Mouse (Mus musculus): ENCODE measurements around the gene Cog5. TPM values are rescaled to one million over a fixed set of nuclear protein-coding genes. Genes with fewer than 3 reads are reported as not detected.
A peak's percentile ranks its signal among the peaks of the same experiment; 100 is the strongest.
"Not testable (repeated sequence)": the region's sequence is repeated elsewhere in the genome, so short reads cannot be mapped to it uniquely, and the experiment has no call there.

The Cog5 gene
- polyA plus RNA-seq (2011; ENCODE audit: insufficient read depth, insufficient read length, low replicate concordance, missing spikeins) = 6.0 and 25.0 TPM in 2 replicates

DNA sequence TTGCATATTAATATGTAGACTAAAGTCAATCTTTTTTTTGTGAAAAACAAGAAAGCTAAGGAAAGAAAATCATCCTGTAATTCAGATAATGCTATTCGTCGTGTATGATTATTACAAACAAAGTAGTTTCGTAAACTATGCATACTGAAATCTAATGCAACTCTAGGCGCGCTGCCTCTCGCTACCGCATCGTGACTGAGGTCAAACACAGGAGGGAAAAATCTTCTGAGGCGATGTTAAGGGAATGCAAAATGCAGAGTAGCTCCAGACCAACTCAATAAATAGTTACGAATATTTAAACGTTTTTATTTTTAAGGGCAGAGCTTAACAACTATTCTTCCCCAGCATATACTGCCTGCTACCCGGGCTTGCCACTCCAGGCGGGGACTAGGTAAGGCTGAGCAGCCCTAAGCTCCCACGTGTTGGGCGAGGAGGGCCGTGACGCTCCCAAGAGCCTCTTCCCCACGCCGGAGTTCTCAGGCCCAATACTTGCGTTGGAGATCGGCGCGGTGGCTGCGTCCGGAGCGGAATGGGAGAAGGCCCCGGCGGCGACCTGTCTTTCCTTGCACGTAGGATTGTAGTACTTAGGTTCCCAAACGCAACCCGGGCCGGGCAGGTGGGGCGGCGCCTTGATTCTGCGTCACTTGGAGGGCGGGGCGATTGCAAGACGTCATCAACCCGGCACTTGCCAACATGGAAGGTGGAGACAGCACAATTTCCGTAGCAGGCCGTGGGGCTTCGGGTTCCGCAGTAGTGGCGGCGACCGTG, at the start of gene Cog5, which contains the start of gene Dus4l:
Gene Cog5 (plus strand): TSS at position 673 of the 768 bp plus-strand sequence.
Gene Dus4l (minus strand): TSS at position 630 of the 768 bp plus-strand sequence.
- 0% methylated on average over 47 of the region's 47 CpGs for WGBS
- no peak for TF ChIP-seq CTCF (IDR thresholded peaks at IDR 0.05; ENCODE audit: control insufficient read depth, insufficient read depth, low read length)
- TF ChIP-seq POLR2A (IDR thresholded peaks at IDR 0.05; ENCODE audit: borderline replicate concordance, control insufficient read depth, low read depth, low read length) = peak; percentile 73; the same call in 1 of the 2 replicates
- no peaks in the 10 kb centered on the region; the same call in 1 of the 2 replicates for H3K4me1 ChIP-seq (ENCODE audit: control insufficient read depth, insufficient read depth, low read length)
- peak within 1 kb of the TSS; percentile 100 for H3K4me3 ChIP-seq (replicated peaks; ENCODE audit: control insufficient read depth, low read depth, low read length)
- H3K27ac ChIP-seq (ENCODE audit: control insufficient read depth, insufficient read depth, low read depth, low read length, poor library complexity) = peak within 1 kb of the TSS; percentile 77

DNA sequence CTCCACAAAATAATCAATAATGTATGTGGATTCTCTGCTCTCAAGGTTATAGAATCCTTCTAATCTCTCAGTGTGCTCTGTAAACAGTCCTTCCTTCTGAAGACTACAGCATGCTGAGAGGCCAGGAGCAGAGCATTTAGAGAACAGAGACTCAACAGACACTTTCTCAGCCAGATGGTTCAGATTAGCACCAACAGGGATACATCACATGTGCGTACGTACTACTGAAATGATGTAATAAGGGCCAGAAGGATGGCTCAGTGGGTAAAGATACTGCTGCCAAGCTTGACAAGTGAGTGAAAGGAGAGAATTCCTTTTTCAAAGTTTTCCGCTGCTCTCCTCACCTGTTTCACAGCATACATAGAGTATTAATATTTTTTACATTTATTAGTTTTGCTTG, 49.8 kb upstream of the Cog5 start:
- Histone ChIP-seq H3K27ac (ENCODE audit: control insufficient read depth, insufficient read depth, low read depth, low read length, poor library complexity) (no peak overlapping the region), H3K4me3 (replicated peaks; ENCODE audit: control insufficient read depth, low read depth, low read length) (no peak overlapping the region), H3K4me1 (ENCODE audit: control insufficient read depth, insufficient read depth, low read length) (no peaks in the 10 kb centered on the region)
- TF ChIP-seq CTCF (IDR thresholded peaks at IDR 0.05; ENCODE audit: control insufficient read depth, insufficient read depth, low read length) (no peak), POLR2A (IDR thresholded peaks at IDR 0.05; ENCODE audit: borderline replicate concordance, control insufficient read depth, low read depth, low read length) (no peak)
- 82% methylated on average over 3 of the region's 3 CpGs for WGBS

DNA sequence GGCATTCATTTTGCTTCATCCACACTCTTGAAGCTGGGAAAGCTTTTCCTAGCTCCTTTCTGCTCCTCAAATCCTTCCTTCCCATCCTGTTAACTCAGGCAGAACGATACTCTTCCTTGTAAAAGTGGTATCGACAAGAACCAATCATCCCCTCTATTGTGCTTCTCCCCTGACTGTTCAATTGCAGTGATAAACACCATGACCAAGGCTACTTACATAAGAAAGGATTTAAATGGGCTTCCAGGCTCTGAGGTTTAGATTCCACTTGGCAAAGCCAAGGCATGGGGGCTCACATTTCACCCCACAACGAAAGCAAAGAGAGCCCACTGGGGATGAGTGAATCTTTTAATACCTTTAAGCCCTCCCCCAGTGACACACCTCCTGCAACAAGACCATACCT, 46.5 kb upstream of the Cog5 start:
- Histone ChIP-seq H3K27ac (ENCODE audit: control insufficient read depth, insufficient read depth, low read depth, low read length, poor library complexity) (no peak overlapping the region), H3K4me1 (ENCODE audit: control insufficient read depth, insufficient read depth, low read length) (no peaks in the 10 kb centered on the region), H3K4me3 (replicated peaks; ENCODE audit: control insufficient read depth, low read depth, low read length) (no peak overlapping the region)
- WGBS = 80% methylated on average over 3 of the region's 3 CpGs
- TF ChIP-seq CTCF (IDR thresholded peaks at IDR 0.05; ENCODE audit: control insufficient read depth, insufficient read depth, low read length) = no peak
- TF ChIP-seq POLR2A (IDR thresholded peaks at IDR 0.05; ENCODE audit: borderline replicate concordance, control insufficient read depth, low read depth, low read length) = no peak

DNA sequence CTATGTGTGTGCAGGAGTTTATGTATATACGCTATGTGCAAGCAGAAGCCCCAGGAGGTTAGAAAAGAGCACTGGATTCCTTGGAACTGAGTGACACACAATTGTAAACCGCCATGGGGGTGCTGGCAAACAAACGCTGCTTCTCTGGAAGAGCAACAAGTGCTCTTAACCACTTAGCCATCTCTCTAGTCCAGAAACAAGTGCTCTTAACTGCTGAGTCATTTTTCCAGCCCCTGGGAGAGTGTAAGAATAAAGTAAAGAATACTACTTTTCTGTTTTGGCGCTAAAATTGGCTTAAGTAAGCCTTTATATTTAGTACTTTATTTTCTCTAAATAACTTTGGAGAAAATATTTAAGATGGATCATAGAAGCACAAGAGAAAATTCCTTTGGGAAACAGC, 41.3 kb upstream of the Cog5 start:
- no peak overlapping the region for H3K4me3 ChIP-seq (replicated peaks; ENCODE audit: control insufficient read depth, low read depth, low read length)
- no peaks in the 10 kb centered on the region for H3K4me1 ChIP-seq (ENCODE audit: control insufficient read depth, insufficient read depth, low read length)
- 78% methylated on average over 4 of the region's 4 CpGs for WGBS
- no peak for TF ChIP-seq POLR2A (IDR thresholded peaks at IDR 0.05; ENCODE audit: borderline replicate concordance, control insufficient read depth, low read depth, low read length)
- no peak for TF ChIP-seq CTCF (IDR thresholded peaks at IDR 0.05; ENCODE audit: control insufficient read depth, insufficient read depth, low read length)
- no peak overlapping the region for H3K27ac ChIP-seq (ENCODE audit: control insufficient read depth, insufficient read depth, low read depth, low read length, poor library complexity)

DNA sequence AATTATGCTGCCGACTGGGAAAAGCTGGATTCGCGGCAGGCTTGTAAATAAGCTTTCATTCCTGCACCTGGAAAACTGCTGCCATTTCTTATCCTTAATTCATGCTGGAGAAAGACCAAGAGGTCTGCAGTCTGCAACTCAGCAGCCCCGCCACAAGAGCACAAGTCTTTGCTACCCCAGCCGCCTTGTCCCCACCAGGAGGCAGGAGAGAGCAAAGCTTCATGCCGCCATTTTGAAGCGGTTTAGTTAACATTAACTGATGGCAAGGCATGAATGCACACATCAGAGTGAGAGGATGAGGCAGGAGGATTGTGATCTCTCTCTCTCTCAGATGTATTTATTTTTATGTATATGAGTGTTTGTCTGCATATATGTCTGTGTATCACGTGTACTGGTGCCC, 34.6 kb upstream of the Cog5 start:
- Histone ChIP-seq H3K4me1 (ENCODE audit: control insufficient read depth, insufficient read depth, low read length) (no peaks in the 10 kb centered on the region), H3K4me3 (replicated peaks; ENCODE audit: control insufficient read depth, low read depth, low read length) (no peak overlapping the region), H3K27ac (ENCODE audit: control insufficient read depth, insufficient read depth, low read depth, low read length, poor library complexity) (no peak overlapping the region)
- 87% methylated on average over 8 of the region's 8 CpGs for WGBS
- no peak for TF ChIP-seq CTCF (IDR thresholded peaks at IDR 0.05; ENCODE audit: control insufficient read depth, insufficient read depth, low read length)
- TF ChIP-seq POLR2A (IDR thresholded peaks at IDR 0.05; ENCODE audit: borderline replicate concordance, control insufficient read depth, low read depth, low read length) = no peak

DNA sequence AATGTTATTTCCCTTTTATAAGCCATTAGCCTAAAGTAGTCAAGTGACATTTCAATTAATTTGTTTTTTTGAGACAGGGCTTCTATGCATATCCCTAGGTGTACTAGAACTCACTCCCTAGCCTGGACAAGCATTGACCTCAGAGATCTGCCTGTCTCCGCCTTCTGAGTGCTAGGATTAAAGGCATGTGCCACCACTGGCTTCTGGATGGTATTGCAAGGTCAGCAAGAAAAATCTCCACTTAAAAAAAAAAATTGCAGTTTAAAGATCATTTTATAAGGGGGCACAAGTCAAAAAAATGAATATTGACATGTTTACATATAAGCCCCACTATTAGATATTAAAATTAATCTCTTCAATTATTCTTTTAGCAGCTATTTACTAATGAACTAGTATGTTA, 29.7 kb upstream of the Cog5 start:
- no peak overlapping the region for H3K4me3 ChIP-seq (replicated peaks; ENCODE audit: control insufficient read depth, low read depth, low read length)
- H3K27ac ChIP-seq (ENCODE audit: control insufficient read depth, insufficient read depth, low read depth, low read length, poor library complexity) = no peak overlapping the region
- WGBS = 93% methylated on average over 1 of the region's 1 CpGs
- no peaks in the 10 kb centered on the region for H3K4me1 ChIP-seq (ENCODE audit: control insufficient read depth, insufficient read depth, low read length)
- TF ChIP-seq CTCF (IDR thresholded peaks at IDR 0.05; ENCODE audit: control insufficient read depth, insufficient read depth, low read length) = no peak
- TF ChIP-seq POLR2A (IDR thresholded peaks at IDR 0.05; ENCODE audit: borderline replicate concordance, control insufficient read depth, low read depth, low read length) = no peak

DNA sequence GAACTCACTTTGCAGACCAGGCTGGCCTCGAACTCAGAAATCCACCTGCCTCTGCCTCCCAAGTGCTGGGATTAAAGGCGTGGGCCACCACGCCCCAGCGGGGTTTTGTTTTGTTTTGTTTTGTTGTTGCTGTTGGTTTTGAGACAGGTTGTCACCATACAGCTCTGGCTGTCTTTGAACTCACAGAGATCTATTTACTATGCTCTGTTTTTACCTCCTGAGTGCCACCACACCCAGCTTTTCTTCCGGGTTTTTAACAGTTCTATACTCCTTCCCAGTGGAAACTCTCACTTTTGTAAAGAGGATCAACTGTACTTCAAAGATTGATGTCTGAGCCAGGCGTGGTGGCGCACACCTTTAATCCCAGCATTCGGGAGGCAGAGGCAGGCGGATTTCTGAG, 26.3 kb upstream of the Cog5 start:
- WGBS = 89% methylated on average over 9 of the region's 9 CpGs
- H3K4me1 ChIP-seq (ENCODE audit: control insufficient read depth, insufficient read depth, low read length); H3K27ac ChIP-seq (ENCODE audit: control insufficient read depth, insufficient read depth, low read depth, low read length, poor library complexity); H3K4me3 ChIP-seq (replicated peaks; ENCODE audit: control insufficient read depth, low read depth, low read length): not testable (repeated sequence)

DNA sequence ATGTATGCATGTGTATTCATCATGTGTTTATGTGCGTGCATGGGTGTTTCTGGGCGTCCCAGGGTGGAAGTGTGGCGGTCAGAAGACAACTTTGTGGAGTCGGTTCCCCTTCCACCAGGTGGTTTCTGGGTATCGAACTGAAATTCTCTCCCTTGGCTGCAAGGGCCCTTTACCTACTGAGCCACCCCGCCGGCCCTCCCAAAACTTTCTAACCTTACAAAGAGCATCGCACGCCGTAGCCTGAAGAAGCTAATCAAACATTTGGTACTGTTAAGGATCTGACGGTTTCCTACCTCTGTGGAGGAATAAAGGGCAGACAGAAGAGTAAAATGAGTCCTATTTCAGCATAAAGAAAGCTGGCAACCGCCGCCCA, 20.7 kb upstream of the Cog5 start:
- no peaks in the 10 kb centered on the region; the same call in 1 of the 2 replicates for H3K4me1 ChIP-seq (ENCODE audit: control insufficient read depth, insufficient read depth, low read length)
- no peak for TF ChIP-seq CTCF (IDR thresholded peaks at IDR 0.05; ENCODE audit: control insufficient read depth, insufficient read depth, low read length)
- TF ChIP-seq POLR2A (IDR thresholded peaks at IDR 0.05; ENCODE audit: borderline replicate concordance, control insufficient read depth, low read depth, low read length) = no peak
- peak overlapping the region; percentile 35; the same call in 1 of the 2 replicates for H3K27ac ChIP-seq (ENCODE audit: control insufficient read depth, insufficient read depth, low read depth, low read length, poor library complexity)
- under 1% methylated on average over 13 of the region's 13 CpGs for WGBS
- peak overlapping the region; percentile 80 for H3K4me3 ChIP-seq (replicated peaks; ENCODE audit: control insufficient read depth, low read depth, low read length)

Measured in bone marrow, adult 2 months (tissue).